8 mouse cellular contexts compared by ENCODE assay signal in genomic region chr13:28959068-28959440, GRCm38 (mm10). TPM values are rescaled to one million over a fixed set of nuclear protein-coding genes. Genes with fewer than 3 reads are reported as not detected.
DNase-seq lines count a peak whose midpoint lies in the region; ATAC-seq and TF ChIP-seq lines count a peak whose summit lies in the region.

No protein-coding gene starts in this region.

- peak overlapping the region; percentile 94 for H3K4me2 ChIP-seq in liver, embryonic 14.5 days (ENCODE audit: low read depth)

- TF ChIP-seq CTCF in thymus, adult 2 months (IDR thresholded peaks at IDR 0.05; ENCODE audit: borderline replicate concordance, control insufficient read depth, extremely low read depth, insufficient read depth, low read length, poor library complexity) = peak; percentile 25; the same call in 1 of the 2 replicates
- TF ChIP-seq CTCF in liver, embryonic 14.5 days (IDR thresholded peaks at IDR 0.05; ENCODE audit: low read depth) = no peak

- no peak for TF ChIP-seq EP300 in liver, embryonic 14.5 days (IDR thresholded peaks at IDR 0.05; ENCODE audit: low read depth)

- H3K27ac ChIP-seq in thymus, adult 2 months (ENCODE audit: control insufficient read depth, insufficient read depth, low read length) = peak overlapping the region; percentile 73
- no peak overlapping the region for H3K27ac ChIP-seq in liver, embryonic 14.5 days

- ATAC-seq in erythroblast, adult 5-6 weeks (replicated peaks; ENCODE audit: low FRiP score, poor library complexity, severe bottlenecking) = no peak
- no peak for ATAC-seq in liver, embryonic 14.5 days (ENCODE audit: insufficient read depth)

- no peaks in the 10 kb centered on the region for H3K36me3 ChIP-seq in erythroblast, embryonic 14.5 days (ENCODE audit: control insufficient read depth)
- no peaks in the 10 kb centered on the region for H3K36me3 ChIP-seq in thymus, adult 2 months (ENCODE audit: control insufficient read depth, insufficient read depth, low read length)
- H3K36me3 ChIP-seq in liver, embryonic 14.5 days (replicated peaks; ENCODE audit: control insufficient read depth, insufficient read depth, low read depth) = no peaks in the 10 kb centered on the region

- DNase-seq in thymus, adult 2 months = no peak
- DNase-seq in thymus, adult 18-20 months = no peak
- no peak for DNase-seq in liver, embryonic 14.5 days (ENCODE audit: low read depth in 3 of 3, low spot score in 3 of 3)
- no peak for DNase-seq in adrenal gland, adult 8-10 months
- DNase-seq in cerebellum, adult 9-11 months = no peak
- no peak for DNase-seq in cerebellum, postnatal 36 days

- H3K9ac ChIP-seq in liver, embryonic 14.5 days (replicated peaks) = peak overlapping the region; percentile 64

- peaks cover 20% of the 10 kb centered on the region for H3K27me3 ChIP-seq in erythroblast, embryonic 14.5 days (ENCODE audit: control insufficient read depth)
- no peaks in the 10 kb centered on the region for H3K27me3 ChIP-seq in thymus, adult 2 months (ENCODE audit: control insufficient read depth, insufficient read depth, low read length)
- H3K27me3 ChIP-seq in liver, embryonic 14.5 days (ENCODE audit: control insufficient read depth, insufficient read depth, low read length) = no peaks in the 10 kb centered on the region; the same call in 1 of the 2 replicates

- peaks cover 30% of the 10 kb centered on the region for H3K4me1 ChIP-seq in erythroblast, embryonic 14.5 days (ENCODE audit: control insufficient read depth)
- peaks cover 4% of the 10 kb centered on the region for H3K4me1 ChIP-seq in thymus, adult 2 months (replicated peaks; ENCODE audit: control insufficient read depth, insufficient read depth, low read length)
- peaks cover 2 to 13% of the 10 kb centered on the region in 2 experiments; a peak in 3 of 4 replicates for H3K4me1 ChIP-seq in liver, embryonic 14.5 days (replicated peaks; ENCODE audit: control insufficient read depth in 2 of 2, insufficient read depth in 2 of 2, low read length in 1 of 2)

- WGBS in thymus, adult 2 months = under 1% methylated on average over 17 of the region's 17 CpGs
- 1% methylated on average over 17 of the region's 17 CpGs for WGBS in liver, embryonic 14.5 days (ENCODE audit: insufficient replicate concordance)

- H3K4me3 ChIP-seq in erythroblast, embryonic 14.5 days (replicated peaks) = peak overlapping the region; percentile 64
- H3K4me3 ChIP-seq in thymus, adult 2 months (ENCODE audit: control insufficient read depth, insufficient read depth, low read length) = peak overlapping the region; percentile 68
- H3K4me3 ChIP-seq in liver, embryonic 14.5 days (ENCODE audit: insufficient read depth in 1 of 2, low read depth in 2 of 2, low read length in 2 of 2) = peak overlapping the region; percentile 50 to 60

- no peaks in the 10 kb centered on the region for H3K9me3 ChIP-seq in erythroblast, embryonic 14.5 days (ENCODE audit: control insufficient read depth, low read length)
- H3K9me3 ChIP-seq in liver, embryonic 14.5 days (ENCODE audit: control insufficient read depth, low read length) = no peaks in the 10 kb centered on the region

- no peak for TF ChIP-seq POLR2A in thymus, adult 2 months (IDR thresholded peaks at IDR 0.05; ENCODE audit: control insufficient read depth, extremely low read depth, insufficient read depth, low read length, poor library complexity)

RNA-seq across cellular contexts. Expression of gene Sox4, which starts 5.5 kb away (rescaled TPM):
- polyA plus RNA-seq in erythroblast, embryonic 14.5 days (2012) = 0.09 and 0.19 TPM in 2 replicates
- 1.2 and 2.3 TPM in 2 replicates for total RNA-seq in erythroblast, adult 5-6 weeks (2015; ENCODE audit: low replicate concordance)
- total RNA-seq in erythroblast, adult 5-6 weeks (2017; ENCODE audit: low replicate concordance) = 1.5 and 4.0 TPM in 2 replicates
- polyA plus RNA-seq in thymus, adult 2 months (2012; rRNA removed) = 137 and 191 TPM in 2 replicates
- 1.7 and 1.8 TPM in 2 replicates for polyA plus RNA-seq in liver, embryonic 14.5 days (2012; rRNA removed)
- 2.0 TPM in 2 replicates for polyA plus RNA-seq in liver, embryonic 14.5 days (2014; fragmentation: Nextera tagmentation; extraction: Ambion mirVana)
- total RNA-seq in adrenal gland, adult 8-10 months (2022) = 10 to 100 TPM; 21.8 to 31.1 (median 26.7) TPM

Comparison
In these comparisons a context has a peak if more than half of its experiments do, and no peak if none do; other contexts are left out.
1. RNA of gene Sox4, which starts 5.5 kb away (polyA plus RNA-seq): 137 to 191 TPM in thymus, adult 2 months; 1.7 to 2.0 TPM in liver, embryonic 14.5 days and 0.09 to 0.19 TPM in erythroblast, embryonic 14.5 days; every median in the first group is over 10 times any median in the second.
2. Peak in every context shown above with its lines, with median percentiles within 50 percentile points of each other: H3K4me3 ChIP-seq.